Mouse (Mus musculus) right cerebral cortex, adult 18-20 months (tissue): Measurements from ENCODE around the gene Plekhh1.
A peak's percentile ranks its signal among the peaks of the same experiment; 100 is the strongest.

Source experiments
- DNase-seq: peaks from one replicate; pipeline ENCODE4 v3.0.0; 2022; ENCODE audit warnings: mixed read lengths

The Plekhh1 gene

DNA sequence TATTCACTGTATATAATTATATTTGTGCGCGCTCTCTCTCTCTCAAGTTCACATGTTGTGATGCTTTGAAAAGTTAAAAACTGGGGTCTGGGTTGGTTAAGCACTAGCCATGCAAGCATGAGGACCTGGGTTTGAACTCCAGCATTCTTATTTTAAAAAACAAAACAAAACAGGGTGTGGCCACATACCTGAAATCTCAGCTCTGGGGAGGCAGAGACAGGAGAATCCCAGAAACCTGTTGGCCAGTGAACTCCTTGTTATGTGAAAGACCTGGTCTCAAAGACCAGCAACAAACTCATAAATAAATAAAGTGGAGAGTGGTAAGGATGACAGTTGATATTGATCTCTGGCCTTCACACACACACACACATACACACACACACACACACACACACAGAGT is 5.4 kb downstream of the Plekhh1 start:
- DNase-seq = no peak

DNA sequence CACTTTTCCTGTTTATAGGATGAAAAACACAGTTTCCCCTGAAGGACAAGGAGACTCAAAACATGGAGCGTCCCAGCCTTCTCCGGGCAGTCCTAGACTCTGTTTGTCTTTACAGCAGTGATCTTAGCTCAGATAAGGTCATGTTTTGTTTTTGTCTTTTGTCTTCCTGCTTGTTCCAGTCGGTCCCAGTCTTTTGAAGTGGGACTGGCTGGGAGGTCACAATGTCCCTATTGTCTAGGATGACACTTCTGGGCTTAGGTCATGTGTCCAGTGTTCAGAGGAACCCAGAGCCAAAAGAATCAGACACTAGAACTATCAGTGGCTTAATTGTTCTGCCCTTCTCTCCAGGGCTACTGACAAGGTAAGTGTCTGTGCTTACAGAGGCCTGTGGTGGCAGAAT is 6.4 kb downstream of the Plekhh1 start:
- peak; percentile 19 for DNase-seq

DNA sequence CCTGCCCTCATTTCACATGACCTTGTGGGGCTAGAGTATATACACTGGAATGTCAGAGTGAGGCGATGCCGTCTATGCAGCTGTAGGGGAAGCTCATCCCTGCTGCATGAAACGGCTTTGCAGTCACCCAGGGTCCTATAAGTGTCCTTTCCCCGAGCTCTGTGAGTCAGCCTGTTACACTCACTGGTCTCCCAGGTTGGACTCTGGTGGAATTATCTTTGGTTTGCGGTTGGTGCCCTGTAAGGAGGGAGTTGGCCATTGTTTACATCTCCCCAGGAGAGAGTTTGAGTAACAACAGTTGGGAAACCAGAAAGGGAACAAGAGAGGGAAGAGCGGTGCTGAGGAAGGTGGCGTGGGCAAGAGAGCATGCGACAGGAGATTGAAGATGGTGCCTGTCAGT is 10.7 kb downstream of the Plekhh1 start:
- DNase-seq = no peak

DNA sequence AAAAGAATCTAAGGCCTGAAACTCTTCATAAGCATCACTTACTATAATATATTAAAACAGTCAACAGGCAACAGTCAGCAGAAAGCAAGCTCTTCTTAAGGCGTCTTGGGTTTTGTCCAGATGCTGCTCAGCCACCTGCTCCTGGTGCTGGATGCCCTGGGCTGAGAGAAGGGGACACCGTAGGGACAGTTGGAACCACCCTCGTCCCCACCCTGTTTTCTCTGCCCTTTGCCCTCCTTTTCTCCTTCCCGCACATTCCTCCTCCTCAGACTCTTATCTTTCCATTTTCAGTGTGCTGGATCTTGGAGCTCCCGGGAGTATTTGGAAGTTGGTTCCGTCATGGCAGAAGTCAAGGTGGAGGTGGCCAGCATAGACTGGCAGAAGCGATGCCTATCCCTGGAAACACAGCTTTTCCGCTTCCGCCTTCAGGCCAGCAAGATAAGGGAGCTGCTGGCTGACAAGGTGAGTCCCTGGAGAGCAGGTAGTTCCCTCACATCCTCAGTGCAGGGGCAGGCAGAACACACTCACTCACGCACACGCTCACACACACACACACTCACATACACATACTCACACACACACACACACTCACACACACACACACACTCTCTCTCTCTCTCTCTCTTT is 11.4 kb downstream of the Plekhh1 start:
- DNase-seq = no peak

DNA sequence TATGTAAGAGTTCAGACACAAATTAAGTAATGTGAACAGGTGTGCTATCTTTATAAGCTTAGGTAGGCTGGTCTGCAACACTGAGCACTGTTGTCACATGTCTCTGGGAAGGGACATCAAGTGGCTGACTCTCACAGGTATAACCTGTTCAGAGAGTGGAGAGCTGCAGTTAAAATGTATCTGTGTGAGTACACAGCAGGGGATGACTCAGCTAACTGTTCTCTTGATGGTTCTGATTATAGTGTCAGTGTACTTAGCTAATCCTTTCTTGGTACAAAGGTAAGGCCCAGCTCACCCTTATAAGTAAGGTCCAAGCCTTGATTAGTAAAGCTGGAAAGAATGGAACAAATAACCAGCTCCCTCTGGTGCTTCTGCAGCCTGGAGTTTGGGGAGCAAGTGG is 12.5 kb downstream of the Plekhh1 start:
- DNase-seq = no peak

DNA sequence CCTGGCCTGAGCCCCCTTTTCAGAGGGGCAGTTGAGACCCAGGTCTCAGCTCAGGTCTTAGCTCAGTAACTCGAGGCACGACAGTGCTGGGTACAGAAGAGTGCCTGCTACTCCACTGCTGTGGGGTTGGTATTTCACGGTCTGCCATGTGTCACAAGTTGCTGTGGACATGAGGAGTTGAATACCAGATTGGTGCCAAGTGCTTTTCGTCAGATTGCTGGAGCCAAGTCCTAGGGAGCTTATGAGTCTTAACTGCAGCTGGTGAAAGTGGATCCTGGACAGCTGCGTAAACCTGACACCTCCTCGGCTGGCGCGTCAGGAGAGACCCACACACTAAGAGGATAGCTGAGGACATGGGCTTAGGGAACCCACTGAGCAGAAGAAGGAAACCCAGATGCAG is 15.7 kb downstream of the Plekhh1 start:
- DNase-seq = peak; percentile 18

DNA sequence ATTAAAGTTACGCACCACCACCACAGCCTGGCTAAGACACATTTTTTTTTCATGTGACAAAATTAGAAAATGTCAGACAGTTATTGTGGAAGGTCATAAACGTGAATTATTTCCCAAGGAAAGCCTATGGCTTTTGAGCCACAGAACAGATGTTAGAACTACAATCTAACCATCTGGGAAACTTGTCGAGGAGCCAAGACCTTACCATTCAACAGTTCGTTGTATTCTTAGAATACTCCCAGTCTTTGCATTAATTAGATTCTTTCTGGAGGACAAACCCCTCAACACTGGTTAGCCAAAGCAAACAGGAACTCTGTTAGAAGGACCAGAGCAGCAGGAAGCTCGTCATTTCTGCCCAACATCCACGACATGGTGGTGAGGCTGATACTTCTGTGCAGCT is 17.2 kb downstream of the Plekhh1 start:
- no peak for DNase-seq

DNA sequence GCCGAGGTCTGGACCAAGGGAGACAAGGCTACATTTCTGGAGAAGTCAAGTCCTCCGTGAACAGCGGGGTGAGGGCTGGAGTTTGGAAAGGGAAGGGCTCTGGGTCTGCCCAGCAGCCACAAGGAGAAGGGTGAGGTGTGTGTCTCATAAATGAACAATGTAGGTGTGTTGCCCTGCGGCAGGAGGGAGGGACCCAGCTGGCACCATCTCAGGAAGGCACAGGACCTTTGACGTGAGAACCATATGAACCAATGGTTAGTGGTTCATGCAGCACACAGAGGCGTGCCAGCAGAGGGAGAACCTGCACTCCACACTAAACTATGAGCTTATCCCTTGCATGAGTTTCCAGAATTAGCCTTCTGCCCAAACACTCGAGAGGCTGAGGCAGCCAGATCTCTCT is 18.2 kb downstream of the Plekhh1 start:
- no peak for DNase-seq

DNA sequence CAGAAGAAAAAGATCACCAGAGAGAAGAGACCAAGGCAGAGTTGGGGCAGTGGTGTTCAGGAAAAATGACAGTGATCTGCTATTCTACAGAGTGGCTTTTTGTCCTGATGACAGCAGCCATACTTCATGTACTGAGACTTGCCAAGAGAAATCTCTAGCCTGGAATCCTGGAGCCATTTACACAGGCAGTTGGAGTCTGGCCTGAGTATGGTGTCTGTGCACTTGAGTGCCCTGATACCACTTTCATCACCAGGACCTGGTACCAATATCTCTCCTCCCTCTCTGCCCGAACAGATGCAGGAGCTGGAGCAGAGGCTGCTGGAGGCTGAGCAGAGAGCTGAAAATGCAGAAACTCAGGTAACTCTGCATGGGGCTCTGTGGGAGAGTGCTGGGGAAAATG is 19.9 kb downstream of the Plekhh1 start:
- DNase-seq = no peak

DNA sequence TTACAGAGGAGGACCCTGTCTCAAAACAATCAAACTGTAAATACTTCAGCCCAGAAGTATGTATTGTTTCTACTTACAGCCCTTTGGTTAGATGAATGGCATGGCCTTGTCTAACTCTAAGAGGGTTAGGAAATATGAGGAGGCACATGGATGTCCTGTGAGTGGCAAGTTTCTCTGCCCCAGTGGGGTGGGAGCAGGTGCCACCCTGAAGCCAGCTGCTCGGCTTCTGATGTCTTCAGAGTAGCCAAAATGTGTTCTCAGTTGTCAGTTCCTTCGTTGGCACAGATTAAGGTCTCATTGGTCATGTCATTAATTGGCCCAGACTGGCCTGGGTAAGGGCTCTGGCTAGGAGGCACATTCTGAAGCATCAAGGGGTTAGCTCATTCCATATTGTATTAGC is 20.8 kb downstream of the Plekhh1 start:
- no peak for DNase-seq

DNA sequence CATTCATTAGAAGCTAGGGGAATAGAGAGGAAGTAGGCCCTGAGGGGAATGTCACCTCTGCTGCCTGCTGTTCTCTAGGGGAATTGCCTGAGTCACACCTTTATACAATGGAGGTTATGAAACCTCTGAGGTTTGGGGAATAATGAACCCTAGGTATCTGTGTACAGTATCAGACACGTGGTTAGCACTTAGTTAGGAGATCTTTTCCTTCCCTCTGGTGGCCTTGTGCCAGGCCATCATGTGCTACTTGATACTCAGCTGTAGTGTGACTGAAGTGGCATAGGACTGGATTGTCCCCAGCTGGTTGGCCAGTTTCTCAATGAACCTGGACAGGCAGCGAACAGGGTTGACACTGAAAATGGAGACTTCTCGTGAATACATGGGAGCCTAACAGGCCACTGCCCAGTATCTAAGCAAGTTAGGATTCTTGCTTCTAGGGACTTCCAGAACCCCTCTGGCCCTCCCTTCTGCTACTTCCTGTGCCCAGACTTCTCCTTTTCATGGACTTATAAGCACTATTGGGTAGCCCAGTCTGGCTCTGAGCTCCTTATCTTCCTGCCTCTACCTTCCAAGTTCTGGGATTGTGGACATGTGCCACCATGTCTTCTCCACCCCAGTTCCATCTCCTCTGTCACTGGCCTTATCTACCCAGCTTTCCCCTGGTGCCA is 21.7 kb downstream of the Plekhh1 start:
- no peak for DNase-seq

DNA sequence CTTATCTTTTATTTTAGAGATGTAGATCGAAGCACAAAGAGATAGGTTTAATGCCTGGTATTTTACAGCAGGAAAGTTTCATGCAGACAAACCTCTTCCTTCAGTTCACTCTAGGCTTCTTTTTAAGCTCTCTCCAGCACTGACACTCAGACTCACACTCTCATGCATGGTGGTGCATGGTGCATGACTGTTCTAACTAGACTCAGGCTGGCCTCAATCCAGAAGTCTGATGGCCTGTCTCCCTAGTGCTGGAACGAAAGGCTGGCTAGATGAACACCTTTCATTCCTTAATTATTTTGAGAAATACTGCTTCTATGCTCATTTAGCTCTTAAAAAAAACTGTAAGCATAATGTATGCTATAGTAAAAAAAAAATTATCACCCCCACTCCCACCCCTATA is 23.1 kb downstream of the Plekhh1 start:
- DNase-seq = no peak

DNA sequence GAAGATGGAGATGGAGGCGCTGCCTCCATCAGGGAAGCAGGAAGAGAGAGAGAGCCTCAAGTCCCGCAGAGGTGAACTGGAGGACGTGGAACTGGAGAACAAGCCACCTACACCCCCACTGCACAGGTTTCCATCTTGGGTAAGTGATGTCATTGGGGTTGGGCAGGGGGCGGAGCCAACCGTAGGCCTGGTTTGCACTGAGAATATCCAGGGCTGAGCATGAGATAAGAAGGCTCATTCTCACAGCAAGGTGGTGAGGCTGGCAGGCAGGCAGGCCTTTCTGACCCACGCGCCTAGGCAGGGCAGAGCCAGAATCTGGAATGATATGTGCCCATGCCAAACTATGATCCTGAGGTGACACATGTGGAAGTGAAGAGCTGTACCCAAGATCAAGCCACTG is 26.3 kb downstream of the Plekhh1 start:
- peak; percentile 26 for DNase-seq

DNA sequence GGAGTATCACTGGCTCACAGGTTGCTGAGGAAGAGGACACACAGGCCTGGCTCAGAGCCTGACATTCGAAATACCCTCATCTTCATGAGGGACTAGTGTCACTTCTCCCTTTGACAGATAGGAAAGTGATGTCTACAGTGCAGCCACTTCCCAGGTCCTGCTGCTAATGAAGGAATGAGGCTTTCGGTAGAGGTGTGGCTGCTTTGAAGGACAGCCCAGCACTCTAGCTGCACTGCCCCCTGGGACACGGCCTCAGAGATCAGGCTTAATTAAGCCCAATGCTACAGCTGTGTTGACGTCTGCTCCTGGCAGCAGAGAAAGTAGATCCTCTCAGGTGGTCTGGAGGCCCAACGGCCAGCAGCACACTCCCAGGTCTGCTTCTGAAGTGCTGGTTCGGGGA is 30.6 kb downstream of the Plekhh1 start:
- no peak for DNase-seq

DNA sequence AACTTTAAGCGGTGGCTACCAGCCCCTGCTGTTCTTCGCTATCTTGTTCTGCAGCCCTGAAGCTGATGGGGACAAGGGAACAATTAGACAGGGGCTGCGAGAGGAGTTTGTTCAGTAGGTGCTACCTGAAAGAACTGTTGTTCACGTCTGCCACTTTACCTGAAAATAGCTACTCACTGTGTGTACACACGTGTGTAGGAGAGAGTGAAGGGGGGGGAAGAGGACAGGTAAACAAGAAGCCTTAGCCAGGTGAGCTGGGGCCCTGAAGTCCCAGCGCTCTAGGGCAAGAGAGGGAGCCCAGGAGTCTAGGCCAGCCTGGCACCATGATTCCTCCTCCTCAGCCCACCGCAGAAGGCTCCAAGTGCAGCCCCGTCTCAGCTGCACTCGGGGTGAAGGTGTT is 31.2 kb downstream of the Plekhh1 start:
- no peak for DNase-seq

DNA sequence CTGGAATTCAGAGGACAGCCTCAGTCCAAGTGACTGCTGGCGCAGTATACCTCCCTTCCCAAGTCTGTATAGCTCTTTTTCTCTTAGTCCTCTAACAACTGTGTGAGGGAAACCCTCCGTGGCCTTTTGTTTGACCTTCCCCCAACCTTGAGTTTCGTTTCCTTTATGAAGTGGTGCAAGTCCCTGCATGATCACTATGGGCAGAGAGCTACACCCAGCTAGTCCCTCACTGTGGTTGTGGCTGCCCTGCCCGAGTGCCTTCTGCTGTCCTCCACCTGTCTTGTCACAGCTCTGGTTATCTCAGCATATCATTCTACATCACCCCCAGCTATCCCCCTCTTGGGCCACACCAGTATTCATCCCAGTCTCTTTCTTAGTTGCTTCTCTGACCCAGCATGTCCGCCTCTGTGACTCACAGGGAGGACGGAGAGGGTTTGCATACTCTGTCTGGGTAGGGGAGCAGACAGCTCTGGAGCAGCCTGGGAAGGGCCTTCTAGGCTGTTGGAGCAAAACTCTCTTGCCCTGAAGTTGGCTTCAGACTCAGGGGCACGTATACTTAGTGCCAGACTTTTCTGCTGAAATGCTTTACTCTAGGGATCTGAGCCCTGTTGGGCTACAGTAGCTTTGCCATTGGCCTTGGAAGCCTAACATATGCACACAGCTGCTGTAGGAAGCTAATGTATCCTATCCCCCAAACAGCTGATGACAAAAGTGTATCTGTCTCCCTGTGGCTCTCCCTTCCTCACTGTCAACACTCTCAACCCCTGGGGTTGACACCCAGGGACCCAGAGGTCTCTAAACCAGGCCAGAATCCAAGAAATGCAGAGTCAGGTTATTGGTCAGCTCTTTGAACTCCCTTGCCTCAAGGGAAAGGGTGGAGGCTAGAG is 32.0 kb downstream of the Plekhh1 start:
- no peak for DNase-seq

DNA sequence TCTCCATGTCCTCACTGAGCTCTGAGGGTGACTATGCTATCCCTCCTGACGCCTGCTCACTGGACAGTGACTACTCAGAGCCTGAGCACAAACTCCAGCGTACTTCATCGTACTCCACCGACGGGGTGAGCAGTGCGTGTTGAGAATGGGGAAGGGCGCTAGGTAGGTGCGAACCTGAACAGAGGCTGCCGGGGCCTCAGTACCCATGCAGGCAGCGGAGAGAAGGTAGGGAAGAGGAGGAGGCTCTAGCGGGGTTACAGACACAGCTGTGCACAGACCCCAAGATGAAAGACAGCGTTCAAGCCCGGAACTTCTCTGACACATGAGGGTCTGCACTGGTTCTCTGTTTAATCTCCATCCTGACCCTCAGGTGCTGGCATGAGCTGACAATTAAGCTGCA is 35.5 kb downstream of the Plekhh1 start:
- DNase-seq = no peak

DNA sequence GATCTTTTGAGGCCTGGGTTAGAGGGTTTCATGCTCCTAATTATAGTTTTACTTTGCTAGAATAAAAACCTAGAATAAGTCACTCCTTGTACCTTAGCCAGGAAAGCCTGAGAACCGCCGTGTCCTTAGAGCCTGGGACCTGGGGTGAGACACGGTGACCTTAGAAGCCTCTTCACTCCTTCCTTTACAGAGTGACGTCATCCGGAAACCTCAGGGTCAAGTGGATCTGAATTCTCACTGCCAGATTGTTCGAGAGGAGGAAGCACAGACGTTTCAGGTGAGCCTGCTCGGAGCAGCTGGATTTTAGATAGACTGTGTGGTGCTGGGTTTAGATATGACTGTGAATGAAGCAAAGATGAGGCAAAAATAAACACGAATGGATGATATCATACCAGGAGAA is 37.5 kb downstream of the Plekhh1 start:
- DNase-seq = no peak

DNA sequence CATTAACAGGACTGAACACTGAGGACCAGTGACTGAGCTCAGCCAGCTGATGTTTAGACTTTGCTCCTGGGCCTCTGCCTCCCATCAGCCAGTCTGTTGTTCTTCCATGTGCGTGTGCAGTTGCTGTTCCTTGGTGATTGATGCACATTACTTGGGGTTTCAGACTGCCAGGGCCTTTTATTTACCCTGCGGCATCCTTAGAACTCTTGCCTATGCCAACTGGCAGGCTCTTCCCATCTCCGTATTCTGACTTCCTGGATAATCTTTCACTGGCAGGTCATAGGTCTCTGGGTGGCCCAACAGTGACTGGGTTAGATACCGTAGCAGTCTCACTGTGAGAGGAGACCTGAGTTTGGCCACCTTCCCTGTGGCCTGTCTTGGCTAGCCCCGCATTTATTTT is 38.6 kb downstream of the Plekhh1 start:
- DNase-seq = no peak

DNA sequence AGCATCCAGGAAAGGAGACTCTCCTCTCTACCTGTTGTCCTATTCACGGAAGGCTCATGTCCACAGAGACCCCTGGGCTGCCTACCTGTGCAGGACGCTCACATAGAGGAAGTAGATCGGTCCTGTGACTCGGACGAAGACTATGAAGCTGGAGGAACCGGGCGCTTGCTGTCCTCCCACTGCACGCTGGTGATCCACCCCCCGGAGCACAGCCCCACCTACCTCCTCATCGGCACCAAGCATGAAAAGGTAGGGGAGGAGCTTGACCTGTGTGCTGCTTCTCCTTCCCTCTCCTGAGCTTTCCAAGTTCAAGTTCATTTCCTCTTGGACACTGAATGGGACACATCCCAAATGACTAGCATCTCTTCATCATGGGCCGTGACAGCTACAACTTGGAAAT is 39.3 kb downstream of the Plekhh1 start:
- no peak for DNase-seq

DNA sequence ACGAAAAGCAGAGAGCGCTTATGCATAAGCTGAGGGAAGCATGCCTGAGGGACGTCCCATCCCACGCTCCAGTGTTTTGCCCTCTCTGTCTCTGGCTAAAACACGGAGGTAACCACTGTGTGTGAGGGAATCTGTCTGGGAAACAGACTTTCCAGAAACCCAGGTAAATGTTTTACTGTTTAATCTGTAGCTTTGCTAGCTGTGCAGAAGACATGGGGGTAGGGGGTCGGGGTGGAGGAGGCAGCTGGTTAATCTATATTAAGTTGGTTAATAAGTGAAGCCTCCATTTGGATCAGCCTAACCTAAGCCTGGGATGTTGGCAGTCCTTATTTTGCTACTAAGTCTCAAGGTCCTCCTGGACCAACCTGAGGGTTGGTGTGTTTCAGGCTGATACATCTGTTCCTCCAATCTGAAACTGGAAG is 40.2 kb downstream of the Plekhh1 start:
- no peak for DNase-seq

DNA sequence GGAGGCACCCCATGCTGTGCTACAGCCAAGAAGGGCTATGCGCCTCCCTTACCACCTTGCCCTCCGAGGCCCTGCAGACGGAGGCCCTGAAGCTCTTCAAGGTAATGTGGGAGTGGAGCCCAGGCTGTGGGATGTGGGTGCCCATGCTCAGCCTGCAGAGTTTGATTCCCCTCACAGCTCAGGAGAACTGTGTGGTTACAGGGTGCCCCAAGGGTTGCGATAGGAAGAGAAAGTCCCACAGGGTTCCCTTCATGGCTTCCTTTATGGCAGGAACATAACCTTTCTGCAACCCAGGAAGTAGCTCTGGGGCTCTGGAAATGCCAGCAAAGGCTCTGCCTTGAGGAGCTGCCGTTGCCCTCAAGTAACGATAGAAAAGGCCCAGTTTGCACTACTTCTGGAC is 41.0 kb downstream of the Plekhh1 start:
- DNase-seq = no peak

DNA sequence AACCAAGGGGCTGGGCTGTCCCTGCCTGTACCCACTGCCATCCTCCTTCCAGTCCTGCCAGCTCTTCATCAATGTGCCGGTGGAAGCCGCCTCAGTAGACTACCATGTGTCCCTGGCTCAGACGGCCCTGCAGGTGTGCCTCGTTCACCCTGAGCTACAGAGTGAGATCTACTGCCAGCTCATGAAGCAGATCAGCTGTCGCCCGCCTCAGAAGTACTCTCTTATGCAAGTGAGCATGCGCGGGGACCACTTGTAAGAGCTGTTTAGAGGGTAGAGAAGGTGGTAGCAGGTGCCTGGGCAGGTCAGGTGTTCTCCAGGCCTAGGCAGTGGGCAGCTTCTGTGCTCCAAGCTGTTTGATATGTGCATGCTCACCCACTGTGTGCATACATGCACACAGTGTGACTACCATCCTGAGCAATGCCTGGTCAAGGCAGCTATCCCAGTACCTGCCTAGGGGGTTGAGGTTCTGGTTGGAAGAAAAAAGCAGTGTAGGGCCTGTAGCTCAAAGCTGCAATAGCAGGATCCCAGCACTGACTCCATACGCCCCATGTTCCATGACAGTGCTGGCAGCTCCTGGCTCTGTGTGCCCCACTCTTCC is 41.9 kb downstream of the Plekhh1 start:
- no peak for DNase-seq

DNA sequence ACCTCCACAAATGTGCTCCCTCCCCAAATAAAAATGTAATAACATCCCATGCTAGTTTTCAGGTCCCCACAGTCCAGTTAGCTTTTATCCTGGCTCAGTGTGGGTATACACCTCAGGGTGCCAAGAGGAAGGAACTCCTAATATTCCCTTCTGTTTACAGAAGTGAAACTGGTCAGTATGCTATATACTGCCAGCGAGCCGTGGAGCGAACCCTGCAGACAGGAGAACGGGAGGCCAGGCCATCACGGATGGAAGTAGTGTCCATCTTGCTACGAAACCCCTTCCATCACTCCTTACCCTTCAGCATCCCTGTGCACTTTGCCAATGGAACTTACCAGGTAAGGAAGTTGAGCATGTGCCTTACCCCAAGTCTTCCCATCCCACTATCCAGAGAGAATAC is 43.6 kb downstream of the Plekhh1 start:
- no peak for DNase-seq
